Mouse (Mus musculus): ENCODE measurements at regions not wholly inside any gene's neighbourhood (a gene's known extent, or its start where the extent isn't known, plus 50 kb on each side); places are given as distances from the start of the nearest gene placed in this dataset.

- DNase-seq (ENCODE audit: extremely low spot score in 1 of 2, low spot score in 1 of 2), result no peak
Measured at GRCm38 (mm10) chr11:29318699-29319098, 54.8 kb upstream of the Ccdc88a start.

GRCm38 (mm10) chr11:29310584-29310983, 62.9 kb upstream of the Ccdc88a start:
- no peak for DNase-seq (ENCODE audit: extremely low spot score in 1 of 2, low spot score in 1 of 2)

- no peak for DNase-seq (ENCODE audit: extremely low spot score in 1 of 2, low spot score in 1 of 2)
Measured at GRCm38 (mm10) chr11:29308024-29308598, 60.9 kb upstream of the Cfap36 start.

GRCm38 (mm10) chr11:29300517-29300916, 53.3 kb upstream of the Cfap36 start:
- DNase-seq (ENCODE audit: extremely low spot score in 1 of 2, low spot score in 1 of 2), result peak in 1 of 2 experiments; percentile 11

All from frontal cortex, adult 2 months (tissue).